Mouse (Mus musculus): ENCODE data around the gene E330017A01Rik.
"Not testable (repeated sequence)": the region's sequence is repeated elsewhere in the genome, so short reads cannot be mapped to it uniquely, and the experiment has no call there.

E330017A01Rik gene

DNA sequence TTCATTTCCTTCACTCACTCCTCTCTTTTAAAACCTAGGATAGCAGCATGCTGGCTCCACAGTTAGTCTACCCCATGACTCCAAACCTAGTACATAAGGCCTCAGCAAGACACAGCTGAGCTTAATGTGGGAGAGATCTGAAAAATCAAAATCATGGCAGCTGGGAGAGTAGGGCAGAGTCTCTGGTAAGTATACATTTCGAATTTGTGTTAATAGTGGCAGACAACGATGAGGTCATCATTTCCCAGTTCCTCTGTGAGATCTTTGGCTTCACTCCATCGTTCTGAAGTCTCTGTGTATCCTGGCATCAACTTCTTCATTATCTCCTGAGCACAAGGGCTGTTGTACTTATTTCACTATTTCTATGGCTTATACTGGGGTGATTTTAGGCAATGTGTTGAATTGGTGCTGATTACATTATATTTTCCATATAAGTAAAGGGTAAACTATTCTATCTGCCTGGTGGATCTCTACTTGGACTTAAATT lies at the start of gene E330017A01Rik:
Gene E330017A01Rik (minus strand): TSS at position 51 of the 487 bp plus-strand sequence.
- no peak for DNase-seq

DNA sequence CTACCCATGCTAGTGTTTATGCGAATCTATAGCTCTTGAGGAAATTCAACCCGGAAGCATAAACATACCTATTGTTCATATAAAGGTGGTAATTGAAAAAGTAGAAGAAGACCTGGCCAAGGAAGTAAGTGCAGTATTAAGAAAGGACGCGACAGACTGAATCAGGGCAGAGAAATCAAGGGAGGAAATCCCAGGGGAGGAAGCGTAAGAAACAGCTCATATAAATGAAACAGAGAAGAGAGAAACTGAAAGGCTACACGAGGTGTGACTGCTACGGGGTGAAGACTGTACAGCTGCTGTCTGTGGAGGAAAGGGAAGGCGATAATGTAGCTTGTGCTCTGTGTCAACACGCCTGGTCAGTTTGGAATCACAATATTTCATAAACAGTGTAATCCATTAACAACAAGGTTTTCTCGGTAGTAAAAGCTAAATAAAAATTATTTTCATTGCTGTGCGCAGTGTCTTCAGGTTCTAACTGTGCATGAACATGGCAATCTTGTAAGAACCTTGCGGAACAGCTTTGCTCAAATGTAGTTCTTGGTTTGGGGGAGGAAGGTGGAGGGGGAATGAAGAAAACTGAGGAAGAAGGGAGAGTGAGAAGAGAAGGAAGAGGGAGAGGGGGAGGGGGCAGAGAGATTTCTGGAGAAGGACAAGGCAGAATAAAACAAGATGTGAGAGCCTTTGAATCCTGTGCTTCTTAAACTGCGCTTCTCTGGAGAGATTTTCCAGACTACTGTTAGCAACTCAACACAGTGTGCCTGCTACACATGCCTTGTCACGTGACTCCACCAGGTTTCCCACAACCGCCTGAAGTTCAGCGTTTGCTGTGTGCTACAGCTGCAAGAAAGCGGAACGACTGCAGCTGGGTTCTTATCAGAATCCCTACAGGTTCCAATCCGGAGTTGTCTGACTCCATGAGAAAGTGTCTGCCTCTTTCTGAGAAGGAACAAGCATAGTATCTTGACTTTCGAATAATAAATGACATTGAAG lies 47.3 kb upstream of the E330017A01Rik start:
- no peak for DNase-seq

DNA sequence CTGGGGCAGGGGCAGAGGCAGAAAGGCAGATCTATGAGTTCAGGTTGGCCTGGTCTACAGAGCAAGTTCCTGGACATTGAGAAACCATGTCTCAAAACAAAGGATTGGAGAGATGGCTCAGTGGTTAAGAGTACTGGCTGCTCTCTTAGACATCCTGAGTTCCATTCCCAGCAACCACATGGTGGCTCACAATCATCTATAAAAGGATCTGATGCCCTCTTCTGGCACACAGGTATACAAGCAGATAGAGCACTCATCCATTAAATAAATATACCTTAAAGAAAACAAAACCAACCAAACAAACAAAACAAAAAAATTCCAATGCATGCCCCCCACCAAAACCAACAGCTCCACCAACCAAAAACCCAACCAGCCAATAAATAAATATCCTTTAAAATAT lies 46.0 kb upstream of the E330017A01Rik start:
- DNase-seq, result no peak

DNA sequence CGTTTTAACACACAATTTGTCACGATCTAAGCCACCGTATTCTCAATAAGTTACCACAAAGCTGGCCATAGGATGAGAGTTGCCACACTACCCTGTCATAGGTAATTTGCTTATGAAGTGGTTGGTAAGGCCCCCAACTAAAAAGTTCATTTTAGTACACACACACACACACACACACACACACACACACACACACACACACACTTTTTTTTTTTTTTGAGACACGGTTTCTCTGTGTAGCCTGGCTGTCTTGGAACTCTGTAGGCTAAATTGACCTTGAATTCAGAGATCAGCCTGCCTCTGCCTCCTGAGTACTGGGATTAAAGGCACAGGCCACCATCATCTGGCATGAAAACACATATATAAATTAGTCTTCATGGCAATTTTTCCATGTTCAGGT lies 45.4 kb upstream of the E330017A01Rik start:
- no peak for DNase-seq

DNA sequence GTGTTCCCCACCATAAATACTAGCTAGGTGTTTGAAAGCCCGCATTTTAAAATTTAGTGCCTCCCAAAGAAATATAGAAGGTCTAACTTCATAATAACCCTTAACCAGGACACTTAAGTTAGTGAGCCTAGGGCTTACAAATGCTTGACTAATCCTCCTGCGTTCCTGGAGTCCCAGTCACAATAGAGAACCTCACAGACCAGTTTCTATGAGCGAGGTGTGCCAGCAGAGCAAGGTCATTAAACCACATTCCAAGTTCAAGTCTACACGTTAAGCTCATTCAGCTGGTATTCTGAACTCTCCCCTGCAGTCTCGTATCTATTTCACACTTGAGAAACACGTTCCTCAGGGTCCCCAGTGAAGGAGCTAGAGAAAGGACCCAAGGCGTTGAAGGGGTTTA lies 44.3 kb upstream of the E330017A01Rik start:
- DNase-seq, result no peak

DNA sequence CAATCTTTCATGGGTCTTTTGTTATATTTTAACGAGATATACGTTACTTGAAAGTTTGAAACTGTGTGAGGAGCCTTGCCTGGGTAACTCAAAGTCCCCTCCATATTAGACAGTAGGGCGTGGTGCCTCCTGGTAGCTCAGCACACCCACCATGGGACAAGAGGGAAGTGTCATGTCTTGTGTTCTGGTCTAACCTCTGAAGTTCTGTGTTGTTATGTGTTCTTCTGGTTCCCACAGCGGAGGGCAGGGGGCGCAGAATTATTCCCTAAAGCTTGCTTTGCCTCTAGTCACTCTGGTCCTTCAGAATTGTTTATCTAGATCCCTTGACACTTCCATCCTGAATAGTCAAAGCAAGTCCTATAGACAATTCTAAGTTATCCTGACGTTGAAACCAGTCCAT lies 43.5 kb upstream of the E330017A01Rik start:
- no peak for DNase-seq

DNA sequence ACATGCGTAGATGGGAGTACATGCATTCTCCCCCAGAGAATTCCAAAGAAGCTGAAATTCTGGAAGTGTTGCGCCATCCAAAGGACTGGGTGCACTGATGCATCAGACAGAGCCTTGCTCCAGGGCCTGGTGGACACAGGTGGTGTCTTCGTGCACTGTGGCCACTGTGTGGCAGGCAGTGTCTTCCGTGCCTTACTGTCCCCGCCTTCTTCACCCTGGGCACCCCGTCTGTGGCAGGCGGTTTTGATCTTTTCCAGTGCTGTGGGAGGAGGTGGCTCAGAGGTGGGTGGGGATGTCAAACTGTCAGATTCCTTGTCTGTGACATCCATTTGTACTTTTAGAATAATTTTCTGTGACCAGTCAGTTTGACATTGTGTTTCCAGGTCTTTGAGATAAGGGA lies 40.1 kb upstream of the E330017A01Rik start:
- no peak for DNase-seq

DNA sequence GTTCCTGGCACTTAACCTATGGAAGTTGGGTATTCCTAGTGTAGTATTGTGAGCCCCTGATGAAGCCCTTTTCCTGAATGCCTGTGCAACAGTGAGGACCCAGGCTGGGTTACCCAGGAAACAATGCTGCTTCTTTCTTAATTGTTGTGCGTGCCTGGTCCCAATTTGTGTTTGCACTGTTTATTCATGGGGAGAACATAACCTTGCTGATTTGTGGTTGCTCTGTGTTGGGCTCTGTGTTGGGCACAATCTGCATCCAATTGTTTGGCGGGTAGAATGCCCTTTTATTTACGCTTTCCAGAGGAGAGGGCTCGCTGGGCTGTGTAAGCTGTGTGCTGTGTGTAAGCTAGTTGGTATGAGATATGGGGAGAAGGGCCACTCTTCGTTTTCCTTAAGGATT lies 39.0 kb upstream of the E330017A01Rik start:
- DNase-seq, result no peak

DNA sequence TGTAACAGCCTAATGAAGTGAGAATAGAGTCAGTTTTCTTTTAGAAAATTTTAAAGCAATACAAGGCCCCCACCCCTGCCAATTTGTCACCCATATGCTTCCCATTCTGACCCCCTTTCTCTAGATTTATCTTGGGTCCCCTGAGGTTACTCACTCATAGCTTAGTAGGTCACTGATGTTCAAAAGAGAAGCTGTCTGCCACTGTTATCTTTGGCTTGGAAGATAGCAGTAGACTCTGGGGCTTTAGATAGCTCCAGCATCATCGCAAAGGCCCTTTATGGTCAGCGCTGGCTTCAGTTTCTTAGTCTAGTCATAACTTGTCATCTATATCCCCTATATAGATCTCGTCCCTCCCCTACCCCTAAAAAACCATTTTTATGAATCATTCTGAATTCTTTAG lies 38.1 kb upstream of the E330017A01Rik start:
- no peak for DNase-seq

DNA sequence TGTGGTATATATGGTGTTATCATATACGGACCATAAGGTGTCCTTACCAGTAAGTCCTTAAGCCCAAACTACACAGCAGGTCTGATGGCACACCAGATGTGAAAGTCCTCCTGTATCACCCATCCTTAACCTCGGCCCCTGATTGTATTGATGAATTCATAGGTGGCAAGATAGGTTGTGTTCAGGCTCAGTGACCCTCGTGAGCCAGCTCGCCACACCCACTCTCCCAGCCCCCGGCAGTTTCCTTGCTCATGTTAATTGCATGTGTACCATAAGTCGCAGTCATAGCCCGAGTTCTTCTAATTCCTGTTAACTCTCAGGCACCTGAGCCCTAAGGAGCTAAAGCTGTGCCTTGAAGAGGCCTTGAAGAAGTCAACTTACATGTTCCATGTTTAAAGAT lies 37.6 kb upstream of the E330017A01Rik start:
- no peak for DNase-seq

DNA sequence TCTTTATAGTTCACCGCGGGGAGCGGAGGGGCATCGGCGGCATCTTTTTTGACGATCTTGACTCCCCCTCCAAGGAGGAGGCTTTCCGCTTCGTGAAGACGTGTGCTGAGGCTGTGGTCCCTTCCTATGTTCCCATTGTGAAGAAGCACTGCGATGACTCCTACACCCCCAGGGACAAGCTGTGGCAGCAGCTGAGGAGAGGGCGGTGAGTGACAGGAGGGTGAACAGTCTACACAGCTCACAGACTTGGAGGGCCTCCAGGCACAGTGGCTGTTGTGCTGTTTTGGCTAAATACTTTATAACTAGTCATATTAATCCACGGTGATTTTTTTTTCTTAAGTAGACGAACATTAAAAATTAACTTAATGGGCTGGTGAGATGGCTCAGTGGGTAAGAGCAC lies 36.7 kb upstream of the E330017A01Rik start:
- no peak for DNase-seq

DNA sequence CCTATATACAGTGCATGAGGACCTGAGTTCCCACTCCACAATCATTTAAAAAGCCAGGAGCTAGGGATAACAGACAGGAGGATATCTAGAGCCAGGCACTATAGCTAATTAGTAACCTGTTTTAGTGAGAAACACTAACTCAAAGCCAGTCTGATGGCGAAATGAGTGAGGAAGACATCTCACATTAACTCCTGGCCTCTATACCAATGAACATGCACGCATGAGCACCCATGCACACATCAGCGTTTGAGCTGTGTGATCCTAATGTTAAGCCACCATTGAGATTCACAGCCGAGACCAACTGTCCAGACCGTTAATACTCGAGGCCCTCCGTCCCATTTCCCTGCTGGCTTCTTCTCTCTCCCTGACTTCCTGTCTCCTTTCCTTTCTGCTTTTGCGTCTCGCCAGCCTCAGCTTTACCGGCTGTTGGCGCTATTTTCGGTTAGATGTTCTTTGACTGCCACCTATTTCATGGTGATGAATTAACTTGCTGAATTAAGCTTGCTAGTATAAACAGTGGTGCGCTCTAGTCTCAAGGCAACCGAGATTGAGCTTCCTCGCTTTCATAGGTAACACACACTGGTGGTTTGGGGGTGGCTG lies 35.4 kb upstream of the E330017A01Rik start:
- no peak for DNase-seq

DNA sequence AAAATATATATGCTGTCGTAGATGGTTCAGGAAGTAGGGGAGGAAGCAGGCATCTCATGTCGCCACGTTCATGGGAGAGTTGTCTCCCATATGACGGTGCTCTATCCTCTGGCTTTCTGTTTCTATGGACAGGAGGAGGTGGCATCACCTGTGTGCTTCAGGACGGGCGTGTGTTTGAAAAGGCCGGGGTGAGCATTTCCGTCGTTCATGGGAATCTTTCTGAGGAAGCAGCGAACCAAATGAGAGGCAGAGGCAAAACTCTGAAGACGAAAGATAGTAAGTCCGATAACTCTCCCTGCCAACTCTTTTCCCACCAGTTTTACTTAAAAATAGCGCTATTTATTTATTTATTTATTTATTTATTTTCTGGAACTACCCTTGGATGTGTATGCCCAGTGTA lies 33.9 kb upstream of the E330017A01Rik start:
- no peak for DNase-seq

DNA sequence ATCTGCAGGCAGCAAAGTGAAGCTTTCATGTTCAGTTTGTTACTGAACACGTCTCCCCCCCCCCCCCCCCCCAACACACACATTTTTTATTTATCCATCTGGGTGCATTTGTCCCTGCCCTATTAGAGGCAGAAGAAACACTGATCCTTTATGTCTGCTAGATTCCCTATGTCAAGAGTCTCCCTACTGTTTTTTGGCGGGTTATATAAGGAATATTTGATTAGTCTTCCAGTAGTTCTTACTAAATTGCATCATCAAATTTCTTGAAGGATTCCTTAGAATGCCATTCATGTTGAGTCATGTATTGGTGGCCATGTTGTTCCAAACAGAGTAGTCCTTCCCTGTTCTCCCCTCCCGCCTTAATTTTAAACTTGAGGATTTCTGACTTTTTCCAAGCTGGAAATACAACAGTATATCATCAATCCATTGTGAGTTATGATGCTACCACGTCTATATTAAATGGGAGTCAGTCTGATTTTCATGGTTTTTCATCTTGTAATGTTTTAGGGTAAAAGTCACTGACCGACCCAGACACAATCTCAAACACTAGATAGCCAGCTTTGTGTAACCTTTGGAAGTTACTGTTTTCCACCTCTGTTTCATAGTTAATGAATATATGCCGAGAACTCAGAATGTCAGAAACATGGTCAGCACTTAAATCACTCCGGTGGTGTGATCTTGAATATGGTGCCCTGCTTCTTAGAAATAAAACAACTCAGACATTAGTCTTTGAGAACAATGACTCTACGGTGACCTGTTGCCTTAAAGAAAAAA lies 32.9 kb upstream of the E330017A01Rik start:
- DNase-seq, result no peak

DNA sequence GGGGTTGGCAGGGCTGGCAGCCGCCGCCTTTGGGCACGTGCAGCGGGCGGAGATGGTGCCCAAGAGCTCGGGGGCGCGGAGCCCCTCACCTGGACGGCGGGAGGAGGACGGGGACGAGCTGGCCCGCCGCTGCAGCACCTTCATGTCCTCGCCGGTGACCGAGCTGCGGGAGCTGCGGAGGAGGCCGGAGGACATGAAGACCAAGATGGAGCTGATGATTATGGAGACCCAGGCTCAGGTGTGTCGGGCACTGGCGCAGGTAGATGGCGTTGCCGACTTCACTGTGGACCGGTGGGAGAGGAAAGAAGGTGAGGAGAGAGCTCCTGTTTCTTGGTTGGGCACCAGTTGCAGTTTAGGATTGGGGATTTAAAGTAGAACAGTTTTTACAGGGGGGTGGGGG lies 32.1 kb upstream of the E330017A01Rik start:
- DNase-seq, result no peak

DNA sequence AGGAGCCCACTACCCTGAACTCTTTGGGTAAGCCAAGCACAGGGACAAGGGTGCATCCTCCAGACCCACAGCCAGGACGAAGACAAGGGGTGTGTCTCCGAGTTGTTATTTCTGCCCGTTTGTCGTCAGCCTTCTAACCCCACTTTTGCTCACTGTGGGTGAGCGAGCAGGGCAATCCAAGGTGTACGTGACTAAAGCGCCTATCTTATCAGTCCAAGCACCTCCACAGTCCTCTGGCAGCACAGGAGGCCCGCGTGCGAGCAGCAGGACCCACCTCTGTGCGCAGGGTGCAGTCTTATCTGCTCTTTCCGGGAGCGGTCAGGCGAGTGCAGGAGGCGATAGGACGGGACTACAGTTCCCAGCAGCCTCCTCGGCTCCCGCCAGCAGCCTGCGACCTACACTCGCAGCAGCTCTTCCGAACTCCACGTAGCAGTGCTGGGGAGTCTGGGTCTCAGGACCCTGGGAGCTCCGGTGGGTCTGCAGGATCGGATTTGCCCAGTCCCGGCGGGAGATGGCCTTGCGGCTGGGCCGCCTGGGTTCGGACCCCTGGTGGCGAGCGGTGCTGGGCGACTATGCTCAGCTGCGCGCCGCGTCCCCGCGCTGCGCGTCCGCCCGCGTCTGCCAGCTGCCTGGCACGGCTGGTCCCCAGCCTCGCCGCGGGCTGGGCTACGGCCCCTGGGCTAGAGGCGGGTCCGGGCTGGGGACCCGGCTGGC lies 31.5 kb upstream of the E330017A01Rik start, which contains the start of gene Cpox:
Gene Cpox (plus strand): TSS at position 376 of the 714 bp plus-strand sequence.
- DNase-seq, result peak; percentile 74

DNA sequence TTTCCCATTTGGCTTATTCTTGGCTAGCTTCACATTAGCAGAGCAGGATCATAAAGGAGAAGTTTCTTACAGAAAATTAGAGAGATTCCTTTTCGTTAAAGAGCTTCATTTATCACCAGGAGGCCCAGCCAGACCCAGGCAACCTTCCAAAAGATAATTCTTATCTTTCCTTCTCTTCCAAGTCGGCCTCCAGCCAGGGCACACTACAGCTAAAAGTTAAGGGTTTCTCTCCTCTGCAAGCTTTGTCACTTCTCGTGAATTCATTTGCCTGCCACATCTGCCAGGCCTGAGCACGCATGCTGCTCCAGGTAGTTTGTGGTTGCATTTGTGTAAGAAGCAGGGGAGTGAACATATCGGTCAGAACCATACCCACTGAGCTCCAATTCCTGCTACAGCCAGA lies 30.7 kb upstream of the E330017A01Rik start:
- no peak for DNase-seq

DNA sequence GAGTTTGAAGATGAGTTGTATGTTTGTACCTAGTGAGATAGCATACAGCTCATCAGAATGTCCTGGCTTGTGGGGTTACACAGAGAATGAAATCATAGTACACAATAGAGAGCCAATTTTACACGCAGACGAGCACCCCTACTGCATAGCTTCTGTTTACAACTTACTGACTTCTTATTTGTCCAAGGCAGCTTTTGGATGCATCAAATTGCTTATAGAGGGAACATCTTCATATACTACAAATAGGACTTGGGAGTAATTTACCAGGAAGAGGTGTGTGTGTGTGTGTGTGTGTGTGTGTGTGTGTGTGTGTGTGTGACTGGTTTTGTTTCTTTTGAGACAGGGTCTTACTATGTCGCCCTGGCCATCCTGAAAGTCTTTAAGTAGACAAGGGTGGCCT lies 30.0 kb upstream of the E330017A01Rik start:
- DNase-seq, result no peak

DNA sequence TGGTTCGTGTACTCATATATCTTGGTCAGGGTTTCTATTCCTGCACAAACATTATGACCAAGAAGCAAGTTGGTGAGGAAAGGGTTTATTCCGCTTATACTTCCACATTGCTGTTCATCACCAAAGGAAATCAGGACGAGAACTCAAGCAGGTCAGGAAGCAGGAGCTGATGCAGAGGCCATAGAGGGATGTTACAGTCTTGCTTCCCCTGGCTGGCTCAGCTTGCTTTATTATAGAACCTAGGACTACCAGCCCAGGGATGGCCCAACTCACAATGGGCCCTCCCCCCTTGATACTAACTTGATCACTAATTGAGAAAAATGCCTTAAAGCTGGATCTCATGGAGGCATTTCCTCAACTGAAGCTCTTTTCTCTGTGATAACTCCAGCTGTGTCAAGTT lies 28.1 kb upstream of the E330017A01Rik start:
- DNase-seq, result not testable (repeated sequence)

DNA sequence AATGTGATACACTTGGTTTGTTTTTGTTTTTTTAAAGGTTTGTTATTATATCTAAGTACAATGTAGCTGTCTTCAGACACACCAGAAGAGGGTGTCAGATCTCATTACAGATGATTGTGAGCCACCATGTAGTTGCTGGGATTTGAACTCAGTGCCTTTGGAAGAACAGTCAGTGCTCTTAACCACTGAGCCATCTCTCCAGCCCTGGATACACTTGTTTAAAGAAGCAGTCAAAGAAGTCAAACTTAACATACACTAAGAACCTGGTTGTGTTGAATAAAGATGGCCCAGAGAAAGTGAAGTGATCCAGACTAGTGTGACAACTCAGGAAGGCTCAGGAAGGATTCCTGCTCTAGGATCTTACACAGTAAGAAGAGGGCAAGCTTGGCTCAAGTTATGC lies 26.6 kb upstream of the E330017A01Rik start:
- DNase-seq, result not testable (repeated sequence)

DNA sequence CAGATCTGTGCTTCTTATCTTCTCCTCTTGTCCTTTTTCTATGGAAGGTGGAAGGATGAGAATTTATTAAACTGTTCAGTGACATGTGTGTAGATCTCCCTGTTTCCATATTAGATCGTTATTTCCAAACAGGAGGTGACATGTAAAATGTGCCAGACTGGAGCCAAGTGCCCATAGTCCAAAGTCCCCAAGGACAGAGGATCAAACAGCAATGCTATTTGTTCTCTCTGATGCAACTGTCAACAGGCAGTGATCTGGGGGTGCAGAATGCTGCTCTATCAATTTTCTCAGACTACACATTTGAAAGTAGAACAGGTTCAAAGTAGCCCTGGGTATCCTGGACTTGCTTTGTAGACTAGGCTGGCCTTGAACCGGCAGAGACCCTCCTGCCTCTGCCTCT lies 25.3 kb upstream of the E330017A01Rik start:
- DNase-seq, result no peak

DNA sequence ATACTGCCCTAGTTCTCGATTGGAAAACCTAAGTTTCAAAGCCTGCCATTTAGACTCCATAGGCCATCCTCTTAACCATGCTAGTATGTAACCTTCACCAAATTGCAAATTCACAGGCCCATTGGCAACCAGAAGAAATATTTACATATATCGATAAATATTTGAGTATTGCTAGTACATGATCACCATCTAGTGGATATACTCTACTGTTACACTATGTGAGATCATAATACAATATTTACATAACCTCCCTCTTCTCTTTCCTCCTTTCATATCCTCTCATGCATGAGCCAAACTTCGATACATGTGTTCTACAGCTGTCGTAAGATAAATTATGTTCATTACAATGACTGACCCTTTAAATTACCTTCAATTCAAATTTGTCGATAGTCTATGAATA lies 24.5 kb upstream of the E330017A01Rik start:
- DNase-seq, result no peak
